Mouse (Mus musculus): ENCODE data around the gene Tspan18.

The Tspan18 gene

DNA sequence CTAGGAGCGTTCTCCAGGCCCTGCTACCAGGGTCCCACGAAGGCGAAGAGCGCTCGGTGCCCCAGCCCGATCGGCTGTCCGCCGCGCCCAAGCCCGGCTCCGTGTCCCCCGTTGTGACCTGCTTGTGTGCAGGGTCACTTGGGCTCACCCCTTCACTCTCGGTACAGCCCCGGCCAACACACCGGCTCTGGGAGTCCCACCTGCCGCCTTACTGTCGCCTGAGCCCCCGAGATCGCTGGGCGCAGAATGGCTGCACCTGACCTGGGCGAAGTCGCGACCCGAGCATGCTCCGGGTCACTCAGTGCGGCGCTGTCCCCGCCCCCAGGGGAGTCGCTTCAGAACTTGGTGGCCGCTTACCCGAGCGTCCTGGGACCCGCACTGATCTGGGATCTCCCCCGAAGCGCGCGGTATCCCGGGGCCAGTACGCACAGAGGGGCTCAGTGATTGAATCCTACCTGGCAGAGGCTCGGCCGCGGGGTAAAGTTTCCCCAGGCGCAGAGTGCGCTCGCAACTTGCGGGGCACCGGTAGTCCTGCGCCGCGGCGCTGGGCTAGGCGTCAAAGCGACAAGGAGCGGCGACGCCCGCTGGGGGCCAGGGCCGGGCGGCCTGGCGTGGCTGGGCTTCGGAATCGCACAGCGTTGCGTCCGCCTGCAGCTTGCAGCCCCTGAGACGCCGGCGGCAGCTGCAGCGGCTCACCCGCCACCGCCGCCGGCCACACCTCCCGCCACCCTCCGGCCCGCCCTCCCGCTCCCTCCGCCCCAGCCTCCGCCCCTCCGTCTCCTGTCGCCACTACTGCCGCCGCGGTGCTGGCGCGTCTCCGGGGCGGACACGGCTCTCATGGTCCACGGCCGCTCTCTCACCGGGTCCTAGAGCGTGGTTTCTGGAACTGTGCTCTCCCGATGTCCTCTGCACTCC, at the start of gene Tspan18:
TSS of gene Tspan18 (minus strand) at position 689 of the 915 bp plus-strand sequence.
- peak; percentile 86 for DNase-seq (ENCODE audit: extremely low spot score)

DNA sequence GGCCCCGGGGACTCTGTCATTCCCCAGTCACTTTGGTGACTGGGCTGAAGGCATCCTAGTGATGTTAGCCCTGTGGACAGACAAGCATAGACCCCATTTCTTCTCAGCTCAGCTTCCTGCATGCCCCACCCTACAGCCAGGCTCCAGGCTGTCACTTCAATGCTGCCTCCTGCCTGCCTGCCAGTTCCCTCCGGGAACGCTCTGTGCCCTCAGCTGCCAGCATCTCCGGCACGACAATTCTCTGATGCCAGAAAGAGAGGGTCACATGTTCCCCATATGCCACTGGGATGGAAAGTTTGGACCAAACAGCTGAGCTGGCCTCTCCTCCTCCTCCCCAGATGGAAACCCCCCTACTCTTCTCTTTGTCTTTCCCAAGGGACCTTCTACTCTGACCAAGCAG, 49.5 kb upstream of the Tspan18 start:
- no peak for DNase-seq (ENCODE audit: extremely low spot score)

DNA sequence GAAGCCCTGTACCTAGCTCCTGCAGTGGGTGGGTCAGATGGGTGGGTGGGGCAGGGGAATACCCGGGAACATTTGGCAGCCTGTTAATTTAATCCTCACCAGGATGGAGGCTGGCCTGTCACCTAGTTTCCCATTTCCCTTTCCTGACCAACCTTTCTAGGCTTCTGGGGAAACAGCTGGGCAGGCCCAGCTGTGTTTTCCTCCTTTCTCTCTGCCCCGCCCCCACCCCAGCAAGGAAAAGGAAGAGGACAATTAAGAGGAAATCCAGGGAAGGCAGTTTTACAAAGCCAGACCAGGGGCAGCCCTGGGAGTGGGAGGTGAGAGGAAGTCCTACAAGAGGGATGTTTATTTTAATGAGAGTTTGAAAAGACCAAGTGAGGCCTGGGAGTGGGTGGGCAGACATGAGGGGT, 46.4 kb upstream of the Tspan18 start:
- no peak for DNase-seq (ENCODE audit: extremely low spot score)

DNA sequence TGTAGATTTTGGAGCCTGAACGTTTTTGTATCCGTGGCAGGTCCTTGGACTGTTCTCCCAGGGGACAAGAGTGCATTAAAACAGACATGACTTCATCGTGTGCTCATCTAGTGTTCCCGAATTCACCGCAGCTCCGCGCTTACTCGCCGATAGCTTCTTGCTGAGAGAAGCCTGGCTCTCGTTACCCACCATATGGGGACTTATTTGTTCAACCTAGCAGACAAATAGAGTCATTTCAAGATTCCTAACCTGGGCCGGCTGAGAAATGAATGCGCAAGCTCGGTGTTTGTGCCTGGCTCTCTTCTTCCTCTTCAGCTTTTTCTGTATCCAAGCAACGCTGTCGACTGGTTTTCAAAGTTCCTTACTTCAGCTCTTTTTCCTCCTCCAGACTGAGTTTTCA, 43.5 kb upstream of the Tspan18 start:
- no peak for DNase-seq (ENCODE audit: extremely low spot score)

DNA sequence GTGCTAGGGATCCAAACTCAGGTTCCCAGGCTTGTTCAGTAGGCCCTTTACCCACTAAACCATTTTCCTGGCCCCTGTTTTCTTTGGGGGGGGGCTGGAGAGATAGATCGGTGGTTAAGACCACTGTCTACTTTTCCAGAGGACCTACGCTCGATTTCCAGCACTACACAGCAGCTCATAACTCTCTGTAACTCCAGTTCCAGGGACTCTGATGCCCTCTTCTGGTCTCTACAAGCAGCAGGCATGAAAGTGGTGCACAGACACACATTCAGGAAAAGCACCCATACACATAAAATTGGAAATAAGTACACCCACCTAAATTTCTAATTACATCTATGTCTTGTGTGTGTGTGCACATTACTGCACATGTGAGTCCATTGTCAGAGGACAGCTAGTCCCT, 42.9 kb upstream of the Tspan18 start:
- DNase-seq (ENCODE audit: extremely low spot score) = no peak

DNA sequence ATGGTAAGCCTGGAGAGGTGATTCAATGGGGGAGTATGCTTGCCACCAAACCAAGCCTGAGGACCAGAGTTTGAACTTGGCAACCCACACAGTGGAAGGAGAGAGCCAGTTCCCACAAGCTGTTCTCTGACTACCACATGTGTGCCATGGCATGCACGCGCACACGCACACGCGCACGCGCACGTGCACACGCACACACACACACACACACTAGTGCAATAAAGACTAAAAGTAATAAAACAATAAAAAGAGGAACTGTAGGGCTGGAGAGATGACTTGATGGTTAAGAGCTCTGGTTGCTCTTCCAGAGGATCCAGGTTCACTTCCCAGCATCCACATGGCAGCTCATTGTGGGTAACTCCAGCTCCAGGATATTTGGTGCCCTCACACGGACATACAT, 38.6 kb upstream of the Tspan18 start:
- DNase-seq (ENCODE audit: extremely low spot score) = no peak

DNA sequence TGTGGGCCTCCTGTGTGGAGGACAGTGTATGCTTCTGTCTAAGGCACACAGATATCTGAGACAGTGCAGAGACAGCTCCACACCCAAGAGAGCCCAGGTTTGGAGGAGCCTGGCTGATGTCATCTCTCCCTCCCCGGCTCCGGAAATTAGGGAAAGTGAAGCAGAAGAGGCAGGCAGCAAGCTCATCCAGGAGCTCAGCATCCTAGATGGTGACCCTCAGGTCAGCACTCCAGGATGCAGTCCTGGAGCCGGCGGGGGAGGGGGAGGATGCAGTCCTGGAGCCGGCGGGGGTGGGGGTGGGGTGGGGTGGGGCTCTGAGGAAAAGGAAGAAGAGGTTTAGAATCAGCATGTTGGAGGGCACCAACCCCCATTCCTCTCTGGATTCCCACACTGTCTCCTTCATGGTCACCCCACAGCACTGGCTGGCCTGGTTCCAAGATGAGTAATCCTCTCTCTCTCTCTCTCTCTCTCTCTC, 37.8 kb upstream of the Tspan18 start:
- DNase-seq (ENCODE audit: extremely low spot score) = peak; percentile 19

DNA sequence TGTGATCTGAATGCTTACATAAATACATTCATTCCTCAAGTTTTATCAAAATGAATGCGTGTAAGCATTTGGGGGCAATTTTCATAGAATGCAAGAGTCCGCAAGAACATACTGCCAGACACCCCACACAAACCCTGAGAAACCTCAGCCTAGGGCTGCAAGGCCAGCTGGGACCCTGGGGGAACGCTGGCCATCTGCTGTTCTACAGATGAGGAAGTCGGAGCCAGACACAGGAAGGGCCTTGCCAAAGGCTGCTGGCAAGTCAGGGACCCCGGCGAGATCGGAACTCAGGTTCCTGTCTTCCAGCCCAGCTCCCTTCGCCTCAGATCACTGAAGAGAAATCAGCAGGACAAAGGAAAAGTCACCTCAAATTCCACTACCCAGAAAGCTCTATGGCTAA, 34.6 kb upstream of the Tspan18 start:
- DNase-seq (ENCODE audit: extremely low spot score) = no peak

DNA sequence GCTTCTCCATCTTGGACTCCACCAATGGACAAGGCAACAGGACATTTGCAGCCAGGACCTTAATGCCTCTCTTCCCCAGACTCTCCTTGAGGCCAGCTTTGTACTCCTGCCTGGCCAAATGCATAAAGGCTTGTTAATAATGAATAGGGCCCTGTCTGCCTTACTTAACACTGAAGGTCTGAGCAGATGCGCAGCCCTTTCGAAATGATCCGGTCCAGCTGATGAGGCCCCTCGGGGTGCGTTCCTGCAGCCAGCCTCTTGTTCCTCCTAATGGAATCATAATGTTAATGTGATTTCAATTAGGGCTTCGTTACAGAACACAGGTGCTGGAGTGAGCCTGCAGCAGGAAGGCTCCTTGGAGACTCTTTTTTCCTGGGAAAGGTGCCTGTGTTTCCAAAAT, 33.7 kb upstream of the Tspan18 start:
- DNase-seq (ENCODE audit: extremely low spot score) = no peak

DNA sequence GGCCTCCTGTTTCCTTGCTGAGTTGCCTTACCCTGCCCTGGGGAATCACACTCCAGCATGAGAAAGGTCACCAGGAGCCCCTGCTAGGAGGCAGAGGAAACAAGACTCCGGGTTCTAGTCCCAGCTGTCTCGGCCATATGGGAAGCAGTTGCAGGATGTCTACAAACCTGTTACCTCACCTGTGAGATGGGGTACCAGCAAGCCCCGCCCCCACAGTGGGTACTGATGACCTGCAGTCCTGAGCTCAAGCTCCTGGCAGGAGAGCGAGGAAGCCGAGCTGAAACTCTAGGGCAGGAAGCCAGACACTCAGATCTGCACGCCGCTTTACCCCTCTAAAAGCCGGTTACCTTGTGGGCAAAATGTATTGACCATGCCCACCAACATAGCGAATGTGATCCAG, 31.1 kb upstream of the Tspan18 start:
- no peak for DNase-seq (ENCODE audit: extremely low spot score)

DNA sequence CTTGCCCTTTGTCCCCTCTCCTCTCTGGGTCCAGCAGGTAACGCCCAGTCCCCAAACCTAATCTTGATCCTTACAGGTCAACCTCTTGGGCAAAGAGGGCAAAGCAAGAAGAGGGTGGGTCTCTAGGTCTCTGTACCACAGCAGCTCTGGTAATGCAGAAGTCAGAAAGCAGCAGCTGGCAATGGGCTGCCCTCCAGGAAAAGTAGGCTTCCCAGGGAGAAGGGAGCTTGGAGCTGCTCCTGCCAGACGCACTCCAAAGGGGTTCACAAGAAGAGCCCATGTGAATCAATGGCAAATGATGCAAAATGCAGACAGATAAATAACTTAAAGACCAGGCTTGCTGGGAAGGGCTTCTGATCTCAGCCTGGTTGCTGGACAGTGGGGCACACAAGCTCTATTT, 30.6 kb upstream of the Tspan18 start:
- no peak for DNase-seq (ENCODE audit: extremely low spot score)

DNA sequence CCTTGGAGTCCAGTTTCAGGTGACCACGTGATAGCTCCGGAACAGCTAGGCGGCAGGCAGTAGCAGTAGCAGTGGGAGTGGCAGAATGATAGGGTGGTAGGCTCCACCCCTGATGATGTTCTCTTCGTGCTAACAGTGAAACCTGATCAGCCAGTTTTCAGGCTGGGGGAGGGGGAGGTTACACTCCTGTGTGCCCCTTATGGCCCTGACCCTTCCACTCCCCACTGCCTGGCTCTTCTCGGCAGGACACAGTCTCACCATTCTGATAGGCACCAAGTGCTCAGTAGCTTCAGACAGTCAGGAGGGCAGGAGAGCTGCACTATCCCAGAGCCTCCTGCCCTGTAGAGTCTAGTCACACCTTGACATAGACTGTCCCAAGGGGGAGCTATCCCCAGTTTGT, 27.1 kb upstream of the Tspan18 start:
- DNase-seq (ENCODE audit: extremely low spot score) = peak; percentile 54

DNA sequence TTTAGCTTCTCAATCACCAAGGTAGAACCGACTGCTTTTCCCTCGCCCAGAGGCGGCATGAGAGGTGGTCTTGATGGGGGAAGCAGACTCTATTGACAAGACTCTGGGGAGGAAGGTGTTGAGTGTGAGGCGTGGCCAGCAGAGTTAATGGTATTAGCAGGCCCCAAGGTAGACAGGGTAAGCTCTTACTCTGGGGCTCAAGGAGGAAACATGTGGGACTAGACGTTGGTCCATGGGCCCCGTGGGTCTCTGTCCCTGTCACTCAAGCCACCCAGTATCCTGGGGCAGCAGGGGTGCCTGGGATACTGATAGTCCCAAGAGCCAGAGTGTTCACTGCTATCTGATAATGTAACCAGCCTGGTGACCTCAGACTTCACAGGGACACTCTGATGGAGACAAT, 26.0 kb upstream of the Tspan18 start:
- DNase-seq (ENCODE audit: extremely low spot score) = no peak

DNA sequence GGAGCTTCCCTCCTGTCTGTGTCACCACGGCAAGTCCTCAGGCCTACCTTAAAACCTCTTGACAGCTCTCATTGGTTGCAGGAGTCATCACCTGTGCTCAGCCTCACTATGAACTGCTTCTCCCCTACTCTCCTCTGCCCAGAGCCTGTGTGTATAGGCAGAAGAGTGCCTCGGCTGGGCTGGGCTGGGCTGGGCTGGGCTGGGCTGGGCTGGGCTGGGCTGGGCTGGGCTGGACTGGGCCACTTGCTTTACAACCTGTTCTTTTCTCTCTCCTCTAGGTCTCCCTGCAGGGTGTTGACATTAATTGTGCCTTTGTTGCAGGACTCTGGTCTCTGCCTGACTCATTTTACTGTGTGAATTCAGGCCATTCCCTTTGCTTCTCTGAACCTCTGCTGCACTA, 23.1 kb upstream of the Tspan18 start:
- no peak for DNase-seq (ENCODE audit: extremely low spot score)

DNA sequence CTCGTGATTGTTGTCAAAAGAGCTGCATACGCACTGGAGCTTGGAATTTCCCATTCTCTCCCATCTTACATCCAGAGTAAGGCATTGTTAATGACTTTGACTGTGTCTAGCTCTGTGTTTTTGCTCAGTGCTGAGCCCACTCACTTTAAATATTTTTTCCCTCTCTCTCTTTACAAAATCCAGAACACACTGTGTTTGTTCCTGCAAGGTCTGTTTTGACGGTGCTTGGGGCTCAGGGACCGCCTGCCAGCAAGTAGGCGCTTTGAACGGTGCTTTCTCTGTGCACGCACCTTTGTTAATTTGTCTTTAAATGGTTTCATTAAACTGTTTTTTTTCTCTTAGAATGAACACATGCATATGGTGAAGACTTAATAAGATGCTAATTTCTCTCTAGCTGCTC, 21.5 kb upstream of the Tspan18 start:
- no peak for DNase-seq (ENCODE audit: extremely low spot score)

DNA sequence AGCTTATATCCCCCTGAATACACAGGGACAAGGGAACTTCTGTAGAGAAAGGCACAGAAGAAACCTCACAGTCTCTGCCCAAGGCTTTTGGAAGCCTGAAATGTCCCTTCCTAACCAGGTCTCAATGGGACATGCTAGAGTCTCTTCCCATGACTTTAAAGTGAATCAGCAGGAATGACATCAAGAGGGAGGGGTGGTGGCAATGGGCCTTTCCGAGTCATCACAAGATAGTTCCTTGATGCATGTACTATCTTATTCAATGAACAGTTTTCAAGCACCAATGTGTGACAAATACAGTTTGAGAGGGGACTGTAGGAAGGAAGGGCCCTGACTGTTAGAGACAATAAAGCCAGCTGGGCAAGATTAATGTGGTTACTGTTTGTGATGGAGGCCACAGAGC, 20.3 kb upstream of the Tspan18 start:
- no peak for DNase-seq (ENCODE audit: extremely low spot score)

DNA sequence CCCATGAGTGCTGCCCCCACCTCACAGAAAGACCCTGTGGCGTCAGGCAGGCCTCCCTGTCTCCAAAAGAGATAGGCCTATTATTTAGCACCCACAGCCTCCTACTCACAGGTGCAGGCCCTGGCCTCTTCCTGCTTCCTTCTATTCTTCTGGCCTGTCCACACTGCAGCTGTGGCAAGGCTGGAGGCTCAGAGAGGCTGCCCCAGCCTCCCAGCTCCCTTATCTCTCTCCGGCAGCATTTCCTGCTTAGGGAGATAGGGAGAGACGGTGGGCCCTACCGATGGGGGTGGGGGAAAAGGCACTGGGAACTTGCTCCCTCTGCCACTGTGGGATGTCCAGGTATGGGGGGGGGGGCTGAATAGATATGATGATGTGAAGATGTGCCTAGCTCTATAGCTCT, 19.4 kb upstream of the Tspan18 start:
- no peak for DNase-seq (ENCODE audit: extremely low spot score)

DNA sequence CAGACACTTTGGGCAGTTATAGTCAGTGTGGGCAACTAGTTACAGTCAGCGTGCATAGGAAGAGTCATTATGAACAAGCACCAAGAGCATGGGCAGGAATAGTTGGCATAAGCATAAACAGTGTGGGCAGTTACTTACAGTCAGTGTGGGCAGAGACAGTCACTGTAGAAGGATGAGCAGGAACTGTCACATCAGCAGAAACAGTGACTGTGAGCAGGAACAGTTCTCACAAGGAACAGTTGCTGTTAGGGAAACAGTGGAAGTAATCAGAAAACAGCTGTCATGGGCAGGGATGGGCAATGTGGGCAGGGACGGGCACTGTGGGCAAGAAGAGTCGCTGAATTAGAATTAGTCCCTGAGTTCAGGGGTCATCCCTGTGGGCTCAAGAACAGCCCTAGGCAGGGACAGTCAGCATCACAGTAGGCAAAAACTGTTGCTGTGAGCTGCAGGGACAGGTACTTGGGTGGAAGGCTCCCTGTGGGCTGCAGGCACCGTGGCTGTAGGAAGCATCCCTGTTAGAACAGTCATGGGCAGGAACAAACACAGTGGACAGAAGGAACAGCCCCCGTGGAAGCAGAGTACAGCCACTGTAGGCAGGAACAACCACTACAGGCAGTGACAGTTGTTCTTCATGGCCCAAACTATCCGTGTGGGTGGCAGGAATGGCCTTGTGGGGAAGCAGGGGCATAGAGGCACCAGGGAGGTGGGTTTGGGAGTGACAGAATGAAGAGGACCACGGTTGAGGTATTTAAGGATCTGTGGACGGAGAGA, 18.8 kb upstream of the Tspan18 start:
- no peak for DNase-seq (ENCODE audit: extremely low spot score)

DNA sequence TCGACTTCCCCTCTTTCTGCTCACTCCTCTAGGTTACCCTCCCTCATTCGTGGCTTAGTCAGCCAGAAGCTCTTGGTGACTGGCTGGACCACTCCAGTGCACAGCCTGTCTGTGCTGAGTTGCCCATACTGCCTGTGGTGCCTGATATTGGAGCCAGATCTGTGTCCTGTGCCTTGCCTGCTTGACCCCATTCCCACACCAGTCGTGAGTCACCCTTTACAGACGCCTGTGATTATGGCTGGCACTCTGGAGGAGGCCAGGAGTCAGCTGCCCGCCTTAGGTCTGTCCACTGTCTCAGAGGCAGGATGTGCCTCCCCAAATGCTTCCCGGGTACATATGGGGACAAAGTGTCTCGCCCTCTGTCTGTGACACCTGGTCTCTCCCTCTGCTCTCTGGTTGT, 17.0 kb upstream of the Tspan18 start:
- no peak for DNase-seq (ENCODE audit: extremely low spot score)

DNA sequence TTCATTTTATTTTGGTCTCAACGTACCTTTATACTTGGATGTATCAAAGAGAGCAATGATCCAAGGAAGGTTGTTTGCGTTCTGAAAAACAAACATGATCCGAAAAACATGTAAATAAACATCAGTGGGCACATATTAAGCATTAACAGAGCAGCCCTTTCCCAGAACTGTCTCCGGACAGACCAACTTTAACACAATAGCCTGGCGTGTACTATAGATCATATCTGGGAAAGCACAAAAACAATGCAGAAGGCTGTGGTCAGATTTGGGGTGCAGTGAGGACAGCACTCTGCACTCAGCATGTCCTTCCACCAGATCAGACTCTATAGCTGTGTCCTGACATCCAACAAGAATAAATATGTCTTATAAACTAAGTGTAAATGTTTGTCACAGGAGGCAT, 12.7 kb upstream of the Tspan18 start:
- DNase-seq (ENCODE audit: extremely low spot score) = no peak

DNA sequence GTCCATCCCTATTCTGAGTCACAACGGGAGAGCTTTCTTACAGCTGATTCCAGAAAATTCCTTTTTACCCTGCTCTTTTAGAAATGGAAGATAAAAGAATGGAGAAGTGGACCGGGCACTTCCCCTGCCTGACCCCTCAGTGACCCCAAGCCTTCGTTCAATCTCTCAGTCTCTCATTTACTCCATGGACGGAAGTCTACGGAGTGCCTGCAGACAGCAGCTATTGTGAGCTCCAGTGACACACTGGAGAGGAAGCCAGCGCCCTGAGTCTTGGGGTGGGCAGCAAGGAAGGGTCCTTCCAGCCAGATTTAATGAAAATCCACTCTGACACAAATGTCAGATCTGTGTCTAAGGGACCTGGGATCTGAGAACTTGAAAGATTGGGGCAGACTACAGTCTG, 12.3 kb upstream of the Tspan18 start:
- DNase-seq (ENCODE audit: extremely low spot score) = no peak

DNA sequence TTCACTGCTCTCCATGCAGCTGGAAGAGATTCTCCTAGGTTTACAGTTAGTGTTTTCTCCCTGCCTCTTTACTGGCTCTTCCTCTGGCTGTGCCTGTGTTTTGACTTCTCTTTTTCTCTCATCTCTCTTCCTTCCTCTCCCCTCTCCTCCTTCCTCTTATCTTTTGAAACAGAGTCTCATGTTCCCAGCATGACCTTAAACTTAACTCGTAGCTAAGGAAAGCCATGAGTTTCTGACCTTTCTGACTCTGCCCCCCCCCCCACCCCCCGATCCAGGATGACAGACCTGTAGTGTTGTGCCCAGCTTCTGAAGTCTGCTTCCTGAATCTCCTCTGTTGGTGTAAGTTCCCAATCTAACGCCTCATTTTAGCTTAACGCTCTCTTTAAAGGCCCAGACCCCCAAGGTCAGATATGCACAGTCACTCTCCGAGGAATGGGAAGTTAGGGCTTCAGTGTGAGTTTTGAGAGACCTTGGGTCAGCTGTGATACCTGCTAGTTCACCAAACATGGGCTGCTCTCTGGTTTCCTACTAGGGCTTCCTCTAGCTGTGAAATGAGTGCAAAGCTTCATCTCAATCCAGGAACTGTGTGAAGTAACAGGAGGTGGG, 11.5 kb upstream of the Tspan18 start:
- no peak for DNase-seq (ENCODE audit: extremely low spot score)

Data from embryo, embryonic 9.5 days (tissue).